Mouse (Mus musculus) MEL (cell line): Measurements from ENCODE around the gene Pml. TPM values are rescaled to one million over a fixed set of nuclear protein-coding genes. Genes with fewer than 3 reads are reported as not detected.

ENCODE experiments used
- DNase-seq: peaks from one replicate; pipeline ENCODE4 v3.0.0; 2011; ENCODE audit warnings: low read depth, low spot score
- H3K27ac ChIP-seq: 2 replicates; pipeline ENCODE4 v1.5.1; 2012; ENCODE audit warnings: low read depth, mild to moderate bottlenecking, control low read depth, low read length, moderate library complexity; ENCODE audit not compliant: control insufficient read depth
- H3K27me3 ChIP-seq, 2 experiments: fragments of 150-350 bp in 1 of 2; sonication (generic) in 1 of 2; 2 replicates each; pipeline ENCODE4 v1.6.1; 2012; ENCODE audit warnings: low read length in 2 of 2, mild to moderate bottlenecking in 2 of 2, improper control_type of control experiment in 1 of 2, moderate library complexity in 1 of 2; ENCODE audit not compliant: insufficient read depth in 2 of 2, control insufficient read depth in 1 of 2
- H3K36me3 ChIP-seq, 2 experiments: 2 replicates each; pipeline ENCODE4 v1.6.1; 2012 to 2014; ENCODE audit warnings: low read length in 2 of 2, improper control_type of control experiment in 1 of 2, inconsistent platforms in 1 of 2, mild to moderate bottlenecking in 1 of 2; ENCODE audit not compliant: insufficient read depth in 2 of 2, control insufficient read depth in 1 of 2
- H3K4me1 ChIP-seq, 2 experiments: fragments of 150-350 bp in 1 of 2; sonication (generic) in 1 of 2; 2 replicates each; pipeline ENCODE4 v1.6.1; 2012; ENCODE audit warnings: low read length in 2 of 2, improper control_type of control experiment in 1 of 2, mild to moderate bottlenecking in 1 of 2; ENCODE audit not compliant: insufficient read depth in 2 of 2, control insufficient read depth in 1 of 2
- H3K4me3 ChIP-seq, 2 experiments: fragments of 150-350 bp in 1 of 2; sonication (generic) in 1 of 2; 2 replicates each; pipeline ENCODE4 v1.5.1; 2012; ENCODE audit warnings: low read depth in 2 of 2, low read length in 2 of 2, mild to moderate bottlenecking in 2 of 2, moderate library complexity in 2 of 2, control low read depth in 1 of 2, improper control_type of control experiment in 1 of 2; ENCODE audit not compliant: control insufficient read depth in 1 of 2, insufficient read depth in 1 of 2
- H3K79me2 ChIP-seq: 2 replicates; pipeline ENCODE4 v1.6.1; 2012; ENCODE audit warnings: mild to moderate bottlenecking, low read length, moderate library complexity; ENCODE audit not compliant: control insufficient read depth, poor library complexity, insufficient read depth
- H3K9ac ChIP-seq: 2 replicates; pipeline ENCODE4 v1.6.1; 2012; ENCODE audit warnings: low read depth, mild to moderate bottlenecking, control low read depth, low read length, moderate library complexity; ENCODE audit not compliant: control insufficient read depth, poor library complexity, severe bottlenecking
- H3K9me3 ChIP-seq: fragments of 150-350 bp; sonication (generic); replicated peaks from 2 replicates; pipeline ENCODE4 v1.6.1; 2012; ENCODE audit warnings: mild to moderate bottlenecking, low read length, improper control_type of control experiment, moderate library complexity; ENCODE audit not compliant: insufficient read depth
- CHD1 ChIP-seq: IDR thresholded peaks from 2 replicates; pipeline ENCODE4 v1.6.1; 2012; ENCODE audit warnings: low read depth, mild to moderate bottlenecking, inconsistent platforms, low read length, improper control_type of control experiment
- CTCF ChIP-seq, 3 experiments: IDR thresholded peaks in 2 of 3; conservative IDR thresholded peaks in 1 of 3; 2 replicates each; pipeline ENCODE4 v1.5.1; 2011 to 2012; ENCODE audit warnings: low read length in 3 of 3, low read depth in 2 of 3, mild to moderate bottlenecking in 2 of 3, improper control_type of control experiment in 1 of 3, inconsistent platforms in 1 of 3, mixed read lengths in 1 of 3, moderate library complexity in 1 of 3; ENCODE audit not compliant: control insufficient read depth in 1 of 3, insufficient read depth in 1 of 3, poor library complexity in 1 of 3, severe bottlenecking in 1 of 3
- GABPA ChIP-seq: IDR thresholded peaks from 2 replicates; pipeline ENCODE4 v1.6.1; 2012; ENCODE audit warnings: low read depth, mild to moderate bottlenecking, inconsistent platforms, low read length, improper control_type of control experiment, moderate library complexity
- GATA1 ChIP-seq: IDR thresholded peaks from 2 replicates; pipeline ENCODE4 v1.6.1; 2011; ENCODE audit warnings: low read depth, low read length, improper control_type of control experiment
- HCFC1 ChIP-seq: IDR thresholded peaks from 2 replicates; pipeline ENCODE4 v1.6.1; 2012; ENCODE audit warnings: low read depth, mild to moderate bottlenecking, inconsistent platforms, low read length, improper control_type of control experiment, moderate library complexity
- MAX ChIP-seq: IDR thresholded peaks from 2 replicates; pipeline ENCODE4 v1.6.1; 2011; ENCODE audit warnings: low read length, improper control_type of control experiment
- MXI1 ChIP-seq: IDR thresholded peaks from 2 replicates; pipeline ENCODE4 v1.6.1; 2011; ENCODE audit warnings: mild to moderate bottlenecking, low read depth, low read length, improper control_type of control experiment
- MYB ChIP-seq: IDR thresholded peaks from 2 replicates; pipeline ENCODE4 v1.6.1; 2011; ENCODE audit warnings: mild to moderate bottlenecking, low read depth, low read length, improper control_type of control experiment
- NELFE ChIP-seq: IDR thresholded peaks from 2 replicates; pipeline ENCODE4 v1.6.1; 2011; ENCODE audit warnings: low read depth, low read length, improper control_type of control experiment
- POLR2AphosphoS2 ChIP-seq: IDR thresholded peaks from 2 replicates; pipeline ENCODE4 v1.6.1; 2011; ENCODE audit warnings: low read length, improper control_type of control experiment
- RAD21 ChIP-seq: IDR thresholded peaks from 2 replicates; pipeline ENCODE4 v1.6.1; 2011; ENCODE audit warnings: mild to moderate bottlenecking, low read depth, low read length, improper control_type of control experiment
- SMC3 ChIP-seq: IDR thresholded peaks from 2 replicates; pipeline ENCODE4 v1.6.1; 2011; ENCODE audit warnings: low read depth, low read length, improper control_type of control experiment
- TBP ChIP-seq: IDR thresholded peaks from 2 replicates; pipeline ENCODE4 v1.8.0; 2011; ENCODE audit warnings: low read depth, low read length, improper control_type of control experiment
- polyA plus RNA-seq, 2 experiments: library from polyadenylated mRNA; stranded (reverse) in 1 of 2; unstranded in 1 of 2; fragments of >175 nt in 1 of 2; fragments of >200 nt in 1 of 2; gene quantifications; 2 replicates each; pipeline versions ENCODE4 v1.2.1 to v1.2.4; 2012; ENCODE audit warnings: low replicate concordance in 2 of 2, low read depth in 1 of 2; ENCODE audit not compliant: insufficient read length in 2 of 2, insufficient read depth in 1 of 2, missing spikeins in 1 of 2
- total RNA-seq: library from RNA; depleted of rRNA; stranded (reverse); fragments of 300-350 nt; gene quantifications from 2 replicates; pipeline ENCODE4 v1.2.3, GENCODE M21; 2012; rRNA removed

Gene Pml
- total and polyA plus RNA-seq, 3 experiments = 25.2 to 56.6 TPM; not detected in 1

DNA sequence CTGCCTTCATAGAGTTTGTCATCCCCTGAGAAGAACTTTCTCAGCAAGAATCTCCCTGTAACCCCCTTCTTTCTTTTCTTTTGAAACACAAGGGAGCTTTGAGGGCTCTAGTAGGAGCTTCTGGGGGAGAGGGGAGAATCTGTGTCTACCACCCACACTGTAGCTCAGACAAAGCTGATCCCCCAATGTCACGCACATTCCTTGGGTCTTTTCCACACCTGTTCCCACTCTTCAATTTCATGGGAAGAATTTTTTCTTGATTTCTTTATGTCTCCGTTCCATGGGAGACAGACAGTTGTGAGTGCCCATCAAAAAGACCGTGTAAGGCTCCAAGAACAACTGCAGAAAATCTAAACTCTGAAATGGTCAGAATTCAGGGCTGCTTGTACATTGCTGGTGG lies 80.7 kb downstream of the Pml start:
- TF ChIP-seq POLR2AphosphoS2 = no peak
- no peak for TF ChIP-seq NELFE
- TF ChIP-seq RAD21 = no peak
- no peak for TF ChIP-seq SMC3
- no peak for TF ChIP-seq CTCF (IDR thresholded peaks at IDR 0.05 in 2 of 3, conservative IDR thresholded peaks at IDR 0.05 in 1 of 3; ENCODE audit: control insufficient read depth in 1 of 3, insufficient read depth in 1 of 3, low read depth in 2 of 3, low read length in 3 of 3, poor library complexity in 1 of 3, severe bottlenecking in 1 of 3)
- no peak for TF ChIP-seq CHD1
- TF ChIP-seq MYB = no peak
- no peak for TF ChIP-seq MXI1
- TF ChIP-seq TBP = no peak
- no peak for TF ChIP-seq HCFC1
- no peak for TF ChIP-seq GABPA
- no peak for TF ChIP-seq MAX
- TF ChIP-seq GATA1 = no peak
- Histone ChIP-seq H3K9me3 (no peaks in the 10 kb centered on the region), H3K9ac (no peak overlapping the region), H3K4me1 (no peaks in the 10 kb centered on the region), H3K4me3 (no peak overlapping the region), H3K27ac (no peak overlapping the region), H3K36me3 (no peaks in the 10 kb centered on the region), H3K79me2 (no peaks in the 10 kb centered on the region), H3K27me3 (peaks cover 21 to 30% of the 10 kb centered on the region in 2 experiments)
- DNase-seq = no peak

Other genes with a start within 250 kb of the Pml start
- gene Cyp11a1, start 243.4 kb downstream of the Pml start, total RNA-seq = not detected in 2 replicates
- not detected for gene Cyp11a1, start 243.4 kb downstream of the Pml start, polyA plus RNA-seq
- not detected in 2 replicates for gene Stra6, start 186.0 kb downstream of the Pml start, total RNA-seq
- gene Stra6, start 186.0 kb downstream of the Pml start, polyA plus RNA-seq = not detected
- not detected in 2 replicates for gene Ccdc33, start 131.0 kb downstream of the Pml start, total RNA-seq
- gene Ccdc33, start 131.0 kb downstream of the Pml start, polyA plus RNA-seq = not detected
- gene Islr, start 45.5 kb downstream of the Pml start, total RNA-seq = not detected in 2 replicates
- gene Islr, start 45.5 kb downstream of the Pml start, polyA plus RNA-seq = not detected
- gene Islr2, start 45.5 kb downstream of the Pml start, total RNA-seq = 0.15 TPM in 1 of 2 replicates, not detected in the other
- under 1 TPM in 1 of 2 experiments, not detected in 1; 0.17 TPM for gene Islr2, start 45.5 kb downstream of the Pml start, polyA plus RNA-seq
- gene Stoml1, start 3.4 kb upstream of the Pml start, total RNA-seq = 5.9 and 6.4 TPM in 2 replicates
- 1 to 10 TPM in 1 of 2 experiments, not detected in 1; 8.7 TPM for gene Stoml1, start 3.4 kb upstream of the Pml start, polyA plus RNA-seq
- gene Loxl1, start 63.4 kb upstream of the Pml start, total RNA-seq = not detected in 2 replicates
- not detected for gene Loxl1, start 63.4 kb upstream of the Pml start, polyA plus RNA-seq
- gene Tbc1d21, start 120.7 kb upstream of the Pml start, total RNA-seq = not detected in 2 replicates
- gene Tbc1d21, start 120.7 kb upstream of the Pml start, polyA plus RNA-seq = under 1 TPM in 1 of 2 experiments, not detected in 1; 0.13 TPM
- gene Insyn1, start 238.8 kb upstream of the Pml start, total RNA-seq = not detected in 2 replicates
- not detected for gene Insyn1, start 238.8 kb upstream of the Pml start, polyA plus RNA-seq